Mouse (Mus musculus) megakaryocyte-erythroid progenitor cell, adult 5-6 weeks (primary cell): ENCODE data around the gene Lrrc32. TPM values are rescaled to one million over a fixed set of nuclear protein-coding genes. Genes with fewer than 3 reads are reported as not detected.

ENCODE experiments used
- ATAC-seq: replicated peaks from 2 replicates; pipeline ENCODE4 v1.8.0; 2016; ENCODE audit warnings: mild to moderate bottlenecking, inconsistent platforms; ENCODE audit not compliant: severe bottlenecking, poor library complexity, low FRiP score, low TSS enrichment
- total RNA-seq, 2 experiments: library from RNA; stranded (forward) in 1 of 2; stranded (reverse) in 1 of 2; fragments of 200-1000, 215-1000 nt in 1 of 2; fragments of >200 nt in 1 of 2; fragmentation: Nextera tagmentation in 1 of 2; gene quantifications; 2 replicates each; pipeline ENCODE4 v1.2.3; 2014 to 2017

The Lrrc32 gene
- total RNA-seq, 2 experiments from 2014 or later, result not detected

- ATAC-seq, result no peak
Measured at GRCm38 (mm10) chr7:98541564-98541963, 52.5 kb downstream of the Lrrc32 start.

GRCm38 (mm10) chr7:98542267-98542666 lies 53.2 kb downstream of the Lrrc32 start:
- ATAC-seq, result no peak

GRCm38 (mm10) chr7:98542731-98543142 lies 53.7 kb downstream of the Lrrc32 start:
- no peak for ATAC-seq

GRCm38 (mm10) chr7:98543853-98544370 lies 54.8 kb downstream of the Lrrc32 start:
- ATAC-seq, result no peak

- ATAC-seq, result peak; percentile 57; the same call in 1 of the 2 replicates
Measured at GRCm38 (mm10) chr7:98544556-98544955, 55.5 kb downstream of the Lrrc32 start.

GRCm38 (mm10) chr7:98548839-98549238 lies 59.8 kb downstream of the Lrrc32 start:
- no peak for ATAC-seq

GRCm38 (mm10) chr7:98550596-98550995 lies 61.5 kb downstream of the Lrrc32 start:
- ATAC-seq, result no peak

- ATAC-seq, result no peak
Measured at GRCm38 (mm10) chr7:98551041-98551440, 62.0 kb downstream of the Lrrc32 start.

Other genes starting within 250 kb of the Lrrc32 start
- gene Acer3, start 168.1 kb upstream of the Lrrc32 start, total RNA-seq (2014; fragmentation: Nextera tagmentation), result 28.8 and 28.9 TPM in 2 replicates
- 27.7 and 55.6 TPM in 2 replicates for gene Acer3, start 168.1 kb upstream of the Lrrc32 start, total RNA-seq (2017)
- not detected in 2 replicates for gene Tsku, start 128.0 kb upstream of the Lrrc32 start, total RNA-seq (2014; fragmentation: Nextera tagmentation)
- gene Tsku, start 128.0 kb upstream of the Lrrc32 start, total RNA-seq (2017), result not detected in 2 replicates
- not detected in 2 replicates for gene Gucy2d, start 48.9 kb upstream of the Lrrc32 start, total RNA-seq (2014; fragmentation: Nextera tagmentation)
- not detected in 2 replicates for gene Gucy2d, start 48.9 kb upstream of the Lrrc32 start, total RNA-seq (2017)
- gene Emsy, start 167.5 kb downstream of the Lrrc32 start, total RNA-seq (2014; fragmentation: Nextera tagmentation), result 61.8 and 71.5 TPM in 2 replicates
- 37.3 and 55.5 TPM in 2 replicates for gene Emsy, start 167.5 kb downstream of the Lrrc32 start, total RNA-seq (2017)
- gene Thap12, start 213.8 kb downstream of the Lrrc32 start, total RNA-seq (2014; fragmentation: Nextera tagmentation), result 50.1 and 50.6 TPM in 2 replicates
- gene Thap12, start 213.8 kb downstream of the Lrrc32 start, total RNA-seq (2017), result 74.5 and 88.2 TPM in 2 replicates